47 mouse cellular contexts compared by ENCODE assay signal in the genomic region with DNA sequence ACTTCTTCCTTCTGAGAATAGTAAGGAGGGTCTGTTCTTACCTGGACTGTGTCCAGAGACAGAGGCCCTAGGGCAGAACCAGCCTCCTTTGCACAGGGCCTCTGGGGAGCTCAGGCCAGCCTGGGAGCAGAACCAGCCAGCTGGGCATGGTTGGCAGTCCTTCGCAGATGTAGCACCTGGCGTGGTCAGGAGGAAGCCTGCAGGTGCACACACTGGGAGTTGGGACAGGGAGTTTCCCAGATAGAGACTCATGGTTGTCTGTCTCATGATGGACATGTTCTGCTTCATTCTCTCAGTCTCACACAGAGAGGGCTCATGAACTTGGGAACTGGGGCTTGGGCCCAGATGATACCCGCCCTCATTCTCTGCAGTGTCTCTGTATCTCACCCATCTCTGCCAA. TPM values are rescaled to one million over a fixed set of nuclear protein-coding genes. Genes with fewer than 3 reads are reported as not detected.
"Had no signal": no experiment of that assay in that cellular context is flagged by ENCODE, and none has a peak within 500 bp of the region (broad histone marks: within the 10 kb centered on the region; RNA-seq: fewer than 3 reads in every experiment).

No protein-coding gene starts in this region.

- H3K36me3 ChIP-seq: limb, embryonic 10.5 days; limb, embryonic 12.5 days; limb, embryonic 13.5 days; limb, embryonic 15.5 days; liver, embryonic 12.5 days; liver, embryonic 13.5 days; liver, embryonic 15.5 days; lung, embryonic 15.5 days; midbrain, embryonic 10.5 days; midbrain, embryonic 12.5 days; midbrain, embryonic 13.5 days; midbrain, embryonic 15.5 days had no signal

- H3K9me3 ChIP-seq: limb, embryonic 10.5 days; limb, embryonic 12.5 days; limb, embryonic 13.5 days; limb, embryonic 15.5 days; liver, embryonic 12.5 days; liver, embryonic 13.5 days; liver, embryonic 15.5 days; lung, embryonic 15.5 days; megakaryocyte, embryonic 14.5 days; midbrain, embryonic 10.5 days; midbrain, embryonic 12.5 days; midbrain, embryonic 13.5 days; midbrain, embryonic 15.5 days had no signal

- H3K4me1 ChIP-seq: limb, embryonic 10.5 days; limb, embryonic 12.5 days; limb, embryonic 13.5 days; limb, embryonic 15.5 days; liver, embryonic 12.5 days; liver, embryonic 13.5 days; liver, embryonic 15.5 days; lung, embryonic 15.5 days; megakaryocyte, embryonic 14.5 days; midbrain, embryonic 10.5 days; midbrain, embryonic 12.5 days; midbrain, embryonic 13.5 days; midbrain, embryonic 15.5 days had no signal

- H3K4me2 ChIP-seq: limb, embryonic 12.5 days; limb, embryonic 13.5 days; limb, embryonic 15.5 days; liver, embryonic 11.5 days; liver, embryonic 12.5 days; liver, embryonic 13.5 days; liver, embryonic 15.5 days; lung, embryonic 14.5 days; lung, embryonic 15.5 days; midbrain, embryonic 11.5 days; midbrain, embryonic 12.5 days; midbrain, embryonic 13.5 days; midbrain, embryonic 15.5 days had no signal

- H3K27ac ChIP-seq: limb, embryonic 10.5 days; limb, embryonic 12.5 days; limb, embryonic 13.5 days; limb, embryonic 15.5 days; liver, embryonic 12.5 days; liver, embryonic 13.5 days; liver, embryonic 14.5 days; liver, embryonic 15.5 days; lung, embryonic 15.5 days; macrophage; midbrain, embryonic 10.5 days; midbrain, embryonic 12.5 days; midbrain, embryonic 13.5 days; midbrain, embryonic 15.5 days had no signal

- DNase-seq: left cerebral cortex, postnatal 4 days; liver; liver, embryonic 13.5 days; liver, postnatal 0 days; lung, adult 18-20 months; lung, adult 2 months; lung, embryonic 14.5 days; lung, postnatal 10 days; lung, postnatal 14 days; lung, postnatal 36 days; lung, postnatal 4 days; midbrain, embryonic 14.5 days had no signal

- H3K9ac ChIP-seq: limb, embryonic 12.5 days; limb, embryonic 13.5 days; limb, embryonic 15.5 days; liver, embryonic 12.5 days; liver, embryonic 13.5 days; liver, embryonic 14.5 days; liver, embryonic 15.5 days; liver, postnatal 0 days; lung, embryonic 14.5 days; lung, embryonic 15.5 days; midbrain, embryonic 12.5 days; midbrain, embryonic 13.5 days; midbrain, embryonic 15.5 days had no signal

- H3K4me3 ChIP-seq: limb, embryonic 10.5 days; limb, embryonic 12.5 days; limb, embryonic 13.5 days; limb, embryonic 15.5 days; liver, embryonic 12.5 days; liver, embryonic 13.5 days; liver, embryonic 15.5 days; lung, embryonic 15.5 days; megakaryocyte, embryonic 14.5 days; midbrain, embryonic 10.5 days; midbrain, embryonic 12.5 days; midbrain, embryonic 13.5 days; midbrain, embryonic 15.5 days; myocyte had no signal

- H3K27me3 ChIP-seq: limb, embryonic 12.5 days; limb, embryonic 13.5 days; limb, embryonic 15.5 days; liver, embryonic 12.5 days; liver, embryonic 13.5 days; liver, embryonic 15.5 days; lung, embryonic 15.5 days; midbrain, embryonic 12.5 days; midbrain, embryonic 13.5 days; midbrain, embryonic 15.5 days had no signal

RNA-seq across cellular contexts. Expression of gene Gm9195, which starts 25.3 kb away (rescaled TPM):
- total RNA-seq: left cerebral cortex, adult 8-10 months; left cerebral cortex, postnatal 10 days; left cerebral cortex, postnatal 14 days; left cerebral cortex, postnatal 25 days; left cerebral cortex, postnatal 36 days; left cerebral cortex, postnatal 4 days; liver, adult 2 months; megakaryocyte progenitor cell, adult 5-6 weeks; megakaryocyte, adult 5-6 weeks; megakaryocyte-erythroid progenitor cell, adult 5-6 weeks; midbrain, postnatal 0 days; monocyte, adult 5-6 weeks had no signal
- polyA plus RNA-seq: limb, embryonic 10.5 days; limb, embryonic 11.5 days; limb, embryonic 12.5 days; limb, embryonic 13.5 days; limb, embryonic 14.5 days; limb, embryonic 15.5 days; liver, adult 2 months; liver, embryonic 11.5 days; liver, embryonic 12.5 days; liver, embryonic 13.5 days; liver, embryonic 14.5 days; liver, embryonic 15.5 days; liver, embryonic 16.5 days; liver, postnatal 0 days; lung, adult 2 months; lung, embryonic 14.5 days; lung, embryonic 15.5 days; lung, embryonic 16.5 days; lung, postnatal 0 days; macrophage; midbrain, embryonic 10.5 days; midbrain, embryonic 11.5 days; midbrain, embryonic 12.5 days; midbrain, embryonic 13.5 days; midbrain, embryonic 14.5 days; midbrain, embryonic 15.5 days; midbrain, embryonic 16.5 days; midbrain, postnatal 0 days; myocyte; neural tube, embryonic 11.5 days had no signal
